In genomic region chr6:67102541-67103134, GRCm38 (mm10) we compare ENCODE assay signal across 9 mouse cellular contexts.
A peak's percentile ranks its signal among the peaks of the same experiment; 100 is the strongest.
DNase-seq lines count a peak whose midpoint lies in the region; ATAC-seq and TF ChIP-seq lines count a peak whose summit lies in the region.
"Had no signal": no experiment of that assay in that cellular context is flagged by ENCODE, and none has a peak within 500 bp of the region (broad histone marks: within the 10 kb centered on the region; RNA-seq: fewer than 3 reads in every experiment).

No protein-coding gene starts in this region.

- H3K9ac ChIP-seq in forebrain, embryonic 13.5 days, result no peak overlapping the region
- H3K9ac ChIP-seq: midbrain, embryonic 12.5 days had no signal

- H3K4me3 ChIP-seq in embryonic fibroblast, embryonic 13.5 days (ENCODE audit: insufficient read depth, low read length), result no peak overlapping the region
- no peak overlapping the region for H3K4me3 ChIP-seq in forebrain, embryonic 13.5 days
- H3K4me3 ChIP-seq: midbrain, embryonic 12.5 days had no signal

- intact Hi-C loops in heart, postnatal 36 days (cut with DNase I), result loop anchor here (2.0 kb wide), 1 partner anchor 66 kb away; the partner anchor contains the start of gene Gadd45a

- no peak for TF ChIP-seq POLR2A in embryonic fibroblast, embryonic 13.5 days (IDR thresholded peaks at IDR 0.05; ENCODE audit: low read depth, low read length)

- WGBS in forebrain, embryonic 13.5 days, result 74% methylated on average over 11 of the region's 11 CpGs

- peaks cover 23% of the 10 kb centered on the region for H3K4me1 ChIP-seq in embryonic fibroblast, embryonic 13.5 days (ENCODE audit: control insufficient read depth, insufficient read depth, low read length)
- H3K4me1 ChIP-seq in forebrain, embryonic 13.5 days, result no peaks in the 10 kb centered on the region
- H3K4me1 ChIP-seq: midbrain, embryonic 12.5 days had no signal

- H3K9me3 ChIP-seq in forebrain, embryonic 13.5 days (replicated peaks), result no peaks in the 10 kb centered on the region
- H3K9me3 ChIP-seq: midbrain, embryonic 12.5 days had no signal

- no peak overlapping the region for H3K4me2 ChIP-seq in forebrain, embryonic 13.5 days
- H3K4me2 ChIP-seq: midbrain, embryonic 12.5 days had no signal

- TF ChIP-seq CTCF in embryonic fibroblast, embryonic 13.5 days (IDR thresholded peaks at IDR 0.05; ENCODE audit: borderline replicate concordance, insufficient read depth, low read length), result no peak

- peak; percentile 14 for DNase-seq in retina, postnatal 1 day
- DNase-seq in retina, embryonic 14.5 days (ENCODE audit: low spot score), result no peak
- peak; percentile 63 to 73 for DNase-seq in heart, postnatal 36 days
- DNase-seq in layer of hippocampus, postnatal 14 days (ENCODE audit: low spot score in 2 of 2), result peak; percentile 33 to 35
- DNase-seq in lung, postnatal 4 days, result peak; percentile 43 to 73
- DNase-seq in testis, postnatal 14 days (ENCODE audit: low spot score), result peak; percentile 30

- H3K27ac ChIP-seq in embryonic fibroblast, embryonic 13.5 days (ENCODE audit: insufficient read depth, low read length), result peak overlapping the region; percentile 95
- H3K27ac ChIP-seq in forebrain, embryonic 13.5 days, result no peak overlapping the region
- H3K27ac ChIP-seq: midbrain, embryonic 12.5 days had no signal

- H3K36me3 ChIP-seq in forebrain, embryonic 13.5 days (ENCODE audit: poor library complexity, severe bottlenecking), result no peaks in the 10 kb centered on the region
- H3K36me3 ChIP-seq: midbrain, embryonic 12.5 days had no signal

- ATAC-seq in forebrain, embryonic 13.5 days, result no peak

- H3K27me3 ChIP-seq in forebrain, embryonic 13.5 days, result no peaks in the 10 kb centered on the region
- H3K27me3 ChIP-seq: midbrain, embryonic 12.5 days had no signal
